Mouse (Mus musculus): Measurements from ENCODE around the gene Bhlhe40. TPM values are rescaled to one million over a fixed set of nuclear protein-coding genes. Genes with fewer than 3 reads are reported as not detected.

Gene Bhlhe40
- total and polyA plus RNA-seq, 2 experiments from 2014 or later = 5.9 to 8.8 TPM

- no peak for TF ChIP-seq CTCF (IDR thresholded peaks at IDR 0.05)
- no peak overlapping the region for H3K9ac ChIP-seq (replicated peaks; ENCODE audit: low read length, poor library complexity, severe bottlenecking)
- ATAC-seq (ENCODE audit: low FRiP score) (no peak), DNase-seq (ENCODE audit: low spot score) (no peak)
- H3K4me1 ChIP-seq (ENCODE audit: insufficient read depth, low read length) = no peaks in the 10 kb centered on the region; the same call in 1 of the 2 replicates
- H3K27me3 ChIP-seq (ENCODE audit: insufficient read depth, low read length) = no peaks in the 10 kb centered on the region
- H3K4me3 ChIP-seq (ENCODE audit: low read depth, low read length) = no peak overlapping the region
- no peak overlapping the region for H3K27ac ChIP-seq (ENCODE audit: low read depth, low read length)
- no peak overlapping the region for H3K4me2 ChIP-seq (ENCODE audit: low read depth, low read length, poor library complexity, severe bottlenecking)
- no peaks in the 10 kb centered on the region for H3K9me3 ChIP-seq (ENCODE audit: low read length)
- 79% methylated on average over 4 of the region's 4 CpGs for WGBS
- H3K36me3 ChIP-seq (ENCODE audit: insufficient read depth, low read length) = no peaks in the 10 kb centered on the region
These were observed 50.9 kb downstream of the Bhlhe40 start for GRCm38 (mm10) chr6:108711192-108711964.

DNA sequence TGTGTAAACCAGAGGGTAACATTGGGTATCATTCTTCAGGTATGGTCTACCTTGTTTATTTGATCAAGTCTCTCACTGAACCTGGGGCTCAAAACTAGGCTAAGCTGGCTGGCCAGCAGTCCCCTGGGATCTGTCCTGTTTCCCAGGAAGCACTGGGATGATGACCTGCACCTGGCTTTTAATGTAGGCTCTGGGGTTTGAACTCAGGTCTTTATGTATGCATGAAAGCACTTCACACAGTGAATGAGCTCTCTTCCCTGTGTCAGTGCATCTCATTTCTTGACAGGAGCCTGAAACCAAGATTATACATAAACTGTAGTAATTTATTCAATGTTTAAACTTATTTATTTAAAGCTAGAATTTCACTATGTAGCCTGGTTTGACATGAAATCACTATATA is 51.7 kb downstream of the Bhlhe40 start:
- Histone ChIP-seq H3K4me3 (ENCODE audit: low read depth, low read length) (no peak overlapping the region), H3K27ac (ENCODE audit: low read depth, low read length) (no peak overlapping the region), H3K27me3 (ENCODE audit: insufficient read depth, low read length) (no peaks in the 10 kb centered on the region), H3K9ac (replicated peaks; ENCODE audit: low read length, poor library complexity, severe bottlenecking) (no peak overlapping the region), H3K4me2 (ENCODE audit: low read depth, low read length, poor library complexity, severe bottlenecking) (no peak overlapping the region), H3K4me1 (ENCODE audit: insufficient read depth, low read length) (no peaks in the 10 kb centered on the region; the same call in 1 of the 2 replicates), H3K9me3 (ENCODE audit: low read length) (no peaks in the 10 kb centered on the region), H3K36me3 (ENCODE audit: insufficient read depth, low read length) (no peaks in the 10 kb centered on the region)
- TF ChIP-seq CTCF (IDR thresholded peaks at IDR 0.05) = no peak
- ATAC-seq (ENCODE audit: low FRiP score) (no peak), DNase-seq (ENCODE audit: low spot score) (no peak)

GRCm38 (mm10) chr6:108713175-108713974 is 52.9 kb downstream of the Bhlhe40 start:
- 73% methylated on average over 7 of the region's 7 CpGs for WGBS
- Histone ChIP-seq H3K27me3 (ENCODE audit: insufficient read depth, low read length) (no peaks in the 10 kb centered on the region), H3K4me2 (ENCODE audit: low read depth, low read length, poor library complexity, severe bottlenecking) (no peak overlapping the region), H3K9me3 (ENCODE audit: low read length) (no peaks in the 10 kb centered on the region), H3K27ac (ENCODE audit: low read depth, low read length) (no peak overlapping the region), H3K36me3 (ENCODE audit: insufficient read depth, low read length) (no peaks in the 10 kb centered on the region), H3K4me3 (ENCODE audit: low read depth, low read length) (no peak overlapping the region), H3K9ac (replicated peaks; ENCODE audit: low read length, poor library complexity, severe bottlenecking) (no peak overlapping the region), H3K4me1 (ENCODE audit: insufficient read depth, low read length) (no peaks in the 10 kb centered on the region; the same call in 1 of the 2 replicates)
- DNase-seq (ENCODE audit: low spot score) (no peak), ATAC-seq (ENCODE audit: low FRiP score) (no peak)
- no peak for TF ChIP-seq CTCF (IDR thresholded peaks at IDR 0.05)

Other genes with a start within 250 kb of the Bhlhe40 start
- gene Arl8b, start 122.5 kb downstream of the Bhlhe40 start, total RNA-seq (2014; rRNA removed) = 73.1 and 73.9 TPM in 2 replicates
- gene Arl8b, start 122.5 kb downstream of the Bhlhe40 start, polyA plus RNA-seq (2015; fragmentation: Nextera tagmentation; extraction: Ambion mirVana) = 89.6 and 105 TPM in 2 replicates
- 11.3 and 13.4 TPM in 2 replicates for gene Edem1, start 168.0 kb downstream of the Bhlhe40 start, total RNA-seq (2014; rRNA removed)
- 3.1 and 3.7 TPM in 2 replicates for gene Edem1, start 168.0 kb downstream of the Bhlhe40 start, polyA plus RNA-seq (2015; fragmentation: Nextera tagmentation; extraction: Ambion mirVana)